Mouse (Mus musculus) ES-Bruce4 (cell line): ENCODE measurements around the gene Dcbld2. TPM values are rescaled to one million over a fixed set of nuclear protein-coding genes. Genes with fewer than 3 reads are reported as not detected.

Experiments used
- H3K27ac ChIP-seq: 2 replicates; pipeline ENCODE4 v1.5.1; 2012; ENCODE audit warnings: low read length, inconsistent platforms; ENCODE audit not compliant: insufficient read depth
- H3K27me3 ChIP-seq: 2 replicates; pipeline ENCODE4 v1.6.1; 2012; ENCODE audit warnings: mild to moderate bottlenecking, low read length, inconsistent platforms; ENCODE audit not compliant: control insufficient read depth, poor library complexity, insufficient read depth, severe bottlenecking
- H3K36me3 ChIP-seq: 2 replicates; pipeline ENCODE4 v1.6.1; 2012; ENCODE audit warnings: inconsistent platforms, mild to moderate bottlenecking, low read length, moderate library complexity; ENCODE audit not compliant: control insufficient read depth, poor library complexity, insufficient read depth, severe bottlenecking
- H3K4me1 ChIP-seq: one replicate; pipeline ENCODE4 v1.8.1; 2011; ENCODE audit warnings: low read length; ENCODE audit not compliant: control insufficient read depth, insufficient read depth
- H3K4me3 ChIP-seq: 2 replicates; pipeline ENCODE4 v1.5.1; 2011; ENCODE audit warnings: low read depth, mild to moderate bottlenecking, low read length
- H3K9ac ChIP-seq: 2 replicates; pipeline ENCODE4 v1.6.1; 2012; ENCODE audit warnings: low read depth, mild to moderate bottlenecking, inconsistent platforms; ENCODE audit not compliant: poor library complexity, severe bottlenecking
- H3K9me3 ChIP-seq: replicated peaks from 2 replicates; pipeline ENCODE4 v1.6.1; 2012; ENCODE audit warnings: mild to moderate bottlenecking, low read length, inconsistent platforms; ENCODE audit not compliant: control insufficient read depth, poor library complexity, insufficient read depth, severe bottlenecking
- CTCF ChIP-seq: IDR thresholded peaks from one replicate; pipeline ENCODE4 v1.8.1; 2011; ENCODE audit warnings: low read depth, low read length
- EP300 ChIP-seq: IDR thresholded peaks from 2 replicates; pipeline ENCODE4 v1.6.1; 2011; ENCODE audit warnings: low read depth, low read length; ENCODE audit not compliant: insufficient read depth
- POLR2A ChIP-seq: IDR thresholded peaks from one replicate; pipeline ENCODE4 v1.8.1; 2011; ENCODE audit warnings: low read length; ENCODE audit not compliant: insufficient read depth
- polyA plus RNA-seq: library from polyadenylated mRNA; stranded (reverse); fragments of >200 nt; gene quantifications from 2 replicates; pipeline ENCODE4 v1.2.4, GENCODE M21; 2011; ENCODE audit warnings: low read depth; ENCODE audit not compliant: missing spikeins, insufficient read depth, insufficient read length

The Dcbld2 gene
- polyA plus RNA-seq, 1 experiment = 53.5 TPM

DNA sequence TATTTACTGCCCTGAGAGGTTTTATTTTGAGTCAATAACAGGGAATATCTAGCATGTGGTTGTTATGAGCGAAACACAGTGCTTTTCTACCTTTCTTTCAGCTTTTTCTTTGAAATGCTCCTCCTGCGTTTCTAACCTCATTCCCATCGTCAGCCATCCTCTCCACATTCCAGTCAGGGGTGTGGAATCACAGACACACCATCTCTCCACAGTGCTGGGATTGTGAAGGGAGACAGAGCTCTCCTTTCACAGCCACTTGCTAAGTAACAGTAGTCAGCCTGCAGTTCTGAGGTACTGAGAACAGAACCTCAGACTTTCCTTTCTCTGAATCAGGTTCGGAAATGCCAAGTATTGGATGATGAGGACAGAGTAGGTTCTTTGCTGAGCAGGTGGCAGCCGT lies 14.1 kb upstream of the Dcbld2 start:
- no peak overlapping the region for H3K9ac ChIP-seq
- no peak overlapping the region for H3K27ac ChIP-seq
- no peaks in the 10 kb centered on the region for H3K36me3 ChIP-seq
- no peaks in the 10 kb centered on the region for H3K27me3 ChIP-seq
- H3K9me3 ChIP-seq = no peaks in the 10 kb centered on the region
- H3K4me1 ChIP-seq = no peaks in the 10 kb centered on the region
- no peak overlapping the region for H3K4me3 ChIP-seq
- TF ChIP-seq CTCF (no peak), POLR2A (no peak), EP300 (no peak)

DNA sequence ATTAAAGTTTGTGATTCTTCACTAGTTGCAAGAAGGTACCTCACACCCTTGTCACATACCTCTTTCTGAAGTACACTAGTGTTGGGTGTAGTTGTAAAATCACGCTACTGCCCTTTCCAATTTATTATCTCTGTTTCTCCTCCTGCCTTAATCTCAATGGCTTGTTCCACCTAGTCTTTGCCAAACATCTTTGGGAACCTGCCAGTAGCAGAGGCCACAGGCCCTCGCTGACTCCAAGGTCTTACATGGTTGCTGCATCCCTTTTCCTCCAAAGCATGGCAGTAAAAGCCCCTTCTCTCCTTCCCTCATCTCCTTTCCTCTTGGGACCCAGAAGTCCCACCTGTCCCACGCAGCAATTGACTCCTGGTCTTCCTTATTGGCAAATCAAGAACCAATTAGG lies 9.6 kb upstream of the Dcbld2 start:
- no peaks in the 10 kb centered on the region for H3K27me3 ChIP-seq
- no peaks in the 10 kb centered on the region for H3K9me3 ChIP-seq
- no peak overlapping the region for H3K27ac ChIP-seq
- H3K9ac ChIP-seq = no peak overlapping the region
- TF ChIP-seq POLR2A (no peak), EP300 (no peak), CTCF (no peak)
- H3K4me1 ChIP-seq = no peaks in the 10 kb centered on the region
- no peak overlapping the region for H3K4me3 ChIP-seq
- no peaks in the 10 kb centered on the region for H3K36me3 ChIP-seq

DNA sequence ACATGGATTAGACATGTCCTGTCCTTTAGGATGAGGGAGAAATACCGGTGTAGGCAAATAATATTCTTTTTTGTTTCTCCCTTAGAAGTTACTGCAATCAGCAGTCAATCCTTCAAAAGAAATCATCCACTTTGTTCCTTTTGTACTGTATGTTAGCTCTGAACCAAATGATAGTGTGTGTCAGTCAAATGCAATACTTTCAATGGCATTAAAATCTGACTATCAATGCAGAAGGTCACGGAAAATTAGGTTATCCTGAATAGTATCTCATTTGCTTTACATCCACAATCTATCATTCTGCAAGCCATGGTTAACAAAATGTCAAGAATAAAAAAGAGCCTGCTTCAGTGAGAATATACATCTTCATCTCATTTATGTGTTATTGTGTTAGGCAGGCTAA lies 7.2 kb upstream of the Dcbld2 start:
- Histone ChIP-seq H3K4me1 (no peaks in the 10 kb centered on the region), H3K9me3 (no peaks in the 10 kb centered on the region), H3K27ac (no peak overlapping the region), H3K27me3 (no peaks in the 10 kb centered on the region), H3K4me3 (no peak overlapping the region), H3K36me3 (no peaks in the 10 kb centered on the region), H3K9ac (no peak overlapping the region)
- TF ChIP-seq EP300 = no peak
- TF ChIP-seq CTCF = no peak
- no peak for TF ChIP-seq POLR2A

DNA sequence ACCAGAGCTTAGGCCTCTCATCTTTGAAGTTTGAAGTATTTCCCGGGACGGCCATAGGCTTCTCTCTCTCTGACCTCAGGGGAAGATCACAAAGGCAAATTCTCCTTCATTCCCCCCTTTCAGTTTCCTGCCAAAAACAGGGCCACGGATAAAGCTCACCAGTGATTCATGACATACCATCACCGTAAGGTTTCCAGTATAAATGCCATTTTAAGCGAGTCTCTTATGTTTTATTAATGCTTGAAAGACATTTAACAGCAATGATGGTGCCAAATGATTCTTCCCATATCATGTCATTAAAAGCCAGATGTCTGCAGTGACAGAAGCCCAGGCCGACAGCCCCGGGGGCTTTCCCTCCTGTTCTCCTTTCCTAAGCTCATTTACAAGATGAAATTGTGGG lies 3.6 kb upstream of the Dcbld2 start:
- Histone ChIP-seq H3K9me3 (no peaks in the 10 kb centered on the region), H3K4me3 (no peak overlapping the region), H3K4me1 (no peaks in the 10 kb centered on the region), H3K9ac (no peak overlapping the region), H3K36me3 (no peaks in the 10 kb centered on the region), H3K27me3 (no peaks in the 10 kb centered on the region), H3K27ac (no peak overlapping the region)
- TF ChIP-seq POLR2A (no peak), EP300 (no peak), CTCF (no peak)

DNA sequence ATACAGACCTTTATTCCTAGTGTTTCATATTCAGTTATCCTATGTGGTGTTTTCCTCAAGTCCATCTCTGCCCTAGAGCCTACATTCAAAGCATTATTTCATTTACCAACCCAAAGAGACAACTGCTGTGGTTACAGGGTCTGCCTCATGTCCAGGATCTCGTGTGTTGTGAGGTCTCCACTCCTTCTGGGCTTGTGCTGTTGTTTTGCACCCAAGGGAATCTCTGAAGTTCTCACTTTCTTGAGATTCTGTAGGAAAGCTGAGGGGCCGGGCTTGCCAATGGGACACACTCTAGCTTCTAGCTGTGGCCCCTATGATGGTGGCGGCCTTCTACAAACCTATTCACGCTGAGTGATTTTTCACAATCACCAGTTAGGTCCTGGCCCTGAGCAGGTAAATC lies 3.0 kb upstream of the Dcbld2 start:
- H3K4me3 ChIP-seq = no peak overlapping the region
- H3K9ac ChIP-seq = no peak overlapping the region
- TF ChIP-seq POLR2A = no peak
- TF ChIP-seq CTCF = no peak
- TF ChIP-seq EP300 = no peak

DNA sequence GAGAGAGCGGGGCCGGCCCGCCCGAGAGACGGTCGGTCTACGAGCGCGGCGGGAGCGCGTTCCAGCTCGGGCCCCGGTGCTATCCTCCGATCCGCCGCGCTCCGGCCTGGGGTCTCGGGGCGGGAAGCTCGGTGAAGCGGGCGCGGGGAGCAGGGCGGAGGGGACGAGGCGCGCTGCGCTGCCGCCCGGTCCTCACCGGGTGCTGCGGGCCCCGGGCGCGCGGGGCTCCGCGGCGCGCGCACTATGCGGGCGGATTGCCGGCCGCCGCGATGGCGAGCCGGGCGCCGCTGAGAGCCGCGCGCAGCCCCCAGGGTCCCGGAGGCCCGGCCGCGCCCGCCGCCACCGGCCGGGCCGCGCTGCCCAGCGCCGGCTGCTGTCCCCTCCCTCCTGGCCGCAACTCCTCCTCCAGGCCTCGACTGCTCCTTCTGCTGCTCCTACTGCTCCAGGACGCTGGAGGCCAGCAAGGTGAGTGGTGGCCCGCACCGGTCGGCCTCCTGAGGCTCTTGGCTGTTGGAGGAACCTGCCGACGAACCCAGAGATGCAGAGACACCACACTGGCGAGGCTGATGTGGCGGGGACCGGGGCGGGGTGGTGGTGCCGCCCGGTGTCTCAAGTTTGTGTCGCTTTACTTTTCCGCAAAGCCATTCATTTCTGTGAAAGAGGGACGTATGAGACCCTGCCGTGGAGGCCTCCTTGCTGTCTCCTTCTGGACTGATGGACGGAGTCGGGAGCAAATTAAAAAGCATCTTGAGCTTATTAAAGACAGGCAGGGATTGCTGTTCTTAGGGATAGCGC lies 441 bp downstream of the Dcbld2 start:
- peak overlapping the region; percentile 88 for H3K4me3 ChIP-seq
- peak overlapping the region; percentile 86 for H3K9ac ChIP-seq
- no peaks in the 10 kb centered on the region for H3K4me1 ChIP-seq
- no peaks in the 10 kb centered on the region for H3K9me3 ChIP-seq
- no peaks in the 10 kb centered on the region for H3K27me3 ChIP-seq
- no peak for TF ChIP-seq EP300
- no peak for TF ChIP-seq CTCF
- TF ChIP-seq POLR2A = peak; percentile 54
- no peaks in the 10 kb centered on the region for H3K36me3 ChIP-seq
- H3K27ac ChIP-seq = no peak overlapping the region

More for the DNA sequence above, 3.0 kb upstream of the Dcbld2 start:
- no peaks in the 10 kb centered on the region for H3K4me1 ChIP-seq
- no peaks in the 10 kb centered on the region for H3K9me3 ChIP-seq
- no peak overlapping the region for H3K27ac ChIP-seq
- H3K36me3 ChIP-seq = no peaks in the 10 kb centered on the region
- H3K27me3 ChIP-seq = no peaks in the 10 kb centered on the region
